Mouse (Mus musculus): Measurements from ENCODE around the gene Bicral.

Gene Bicral

DNA sequence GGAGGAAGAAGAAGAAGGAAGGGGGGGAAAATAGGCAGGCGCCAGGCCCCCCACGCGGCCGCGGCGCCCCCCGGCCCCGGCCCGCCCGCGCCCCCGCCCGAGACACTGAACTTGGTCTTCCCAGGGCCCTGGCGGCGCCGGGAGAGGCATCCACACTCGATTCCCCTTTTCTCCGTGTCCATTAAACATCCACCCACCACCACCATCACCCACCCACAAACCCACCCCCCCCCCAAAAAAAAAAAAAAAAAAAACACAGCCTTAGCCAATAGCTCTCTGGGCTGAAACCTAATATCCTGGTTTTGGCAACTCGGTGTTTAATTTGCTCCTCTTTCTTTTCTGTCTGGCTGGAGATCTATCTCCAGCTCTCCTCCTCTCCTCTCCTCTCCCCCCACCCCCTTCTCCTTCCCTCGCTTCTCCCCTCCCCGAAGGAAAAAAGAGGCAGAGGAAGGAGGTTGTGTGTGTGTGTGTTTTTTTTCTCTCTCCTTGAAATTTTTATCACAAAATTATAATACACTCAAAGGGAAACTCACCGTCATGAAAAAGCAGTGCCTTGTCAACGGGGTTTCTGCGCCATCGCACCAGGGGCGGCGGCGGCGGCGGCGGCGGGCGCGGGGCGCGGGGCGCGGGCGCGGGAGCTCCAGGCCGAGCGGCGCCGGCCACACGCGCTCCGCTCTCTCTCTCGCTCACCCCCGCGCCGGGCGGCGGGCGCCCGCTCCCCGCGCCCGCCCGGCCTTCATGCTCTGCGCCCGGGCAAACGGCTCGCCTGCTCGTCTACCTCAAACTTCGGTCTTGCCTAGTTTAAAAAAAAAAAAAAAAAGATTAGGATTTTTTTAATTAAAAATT is at the start of gene Bicral:
TSS of gene Bicral (minus strand) at position 580 of the 846 bp plus-strand sequence.
- peak; percentile 74 for DNase-seq

DNA sequence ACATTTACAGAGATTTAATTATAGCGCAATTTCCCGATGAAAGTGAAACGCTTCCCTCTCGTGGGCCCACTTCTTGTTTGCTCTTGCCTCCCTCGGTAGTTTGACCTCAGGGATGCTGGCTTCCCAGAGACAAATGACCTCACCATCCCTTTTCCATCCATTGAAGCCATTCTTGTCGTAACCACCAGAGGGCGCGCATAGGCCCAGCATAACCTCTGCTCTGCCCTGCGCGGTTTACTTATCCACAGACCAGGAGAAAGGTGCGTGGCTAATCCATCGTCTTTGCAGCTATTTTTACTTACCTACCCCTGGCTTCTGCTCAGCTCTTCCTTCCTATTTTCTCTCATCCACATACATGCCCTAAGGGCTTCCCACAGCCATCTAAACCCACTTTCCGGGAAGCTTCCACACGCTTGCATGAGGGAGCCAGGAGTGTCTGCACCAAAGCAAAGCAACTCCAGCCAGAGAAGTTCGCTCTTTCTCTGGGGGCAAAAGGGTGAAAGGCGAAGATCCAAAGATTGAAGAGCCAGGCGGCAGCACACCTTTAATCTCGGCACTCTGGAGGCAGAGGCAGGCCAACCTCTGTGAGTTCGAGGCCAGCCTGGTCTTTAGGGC is 45.7 kb upstream of the Bicral start:
- DNase-seq: peak; percentile 84

DNA sequence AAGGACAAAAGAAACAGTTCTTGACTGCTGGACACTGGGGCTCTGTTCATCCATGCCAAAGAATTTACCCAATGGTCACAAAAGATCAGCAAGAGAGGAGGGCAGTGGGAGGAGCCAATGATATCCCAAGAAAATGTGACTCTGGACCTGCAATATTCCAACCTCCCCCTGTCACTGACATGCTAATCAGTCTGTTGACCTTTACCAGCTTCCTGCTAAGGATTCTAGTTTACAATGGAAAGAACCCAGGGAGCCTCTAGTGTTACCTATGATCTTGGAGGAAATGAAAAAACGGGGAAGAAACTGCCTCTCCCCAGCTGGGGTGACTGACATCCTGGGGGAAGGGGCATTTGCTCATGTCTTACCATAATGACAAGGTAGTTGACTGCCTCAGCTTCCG is 42.7 kb upstream of the Bicral start:
- DNase-seq: no peak

DNA sequence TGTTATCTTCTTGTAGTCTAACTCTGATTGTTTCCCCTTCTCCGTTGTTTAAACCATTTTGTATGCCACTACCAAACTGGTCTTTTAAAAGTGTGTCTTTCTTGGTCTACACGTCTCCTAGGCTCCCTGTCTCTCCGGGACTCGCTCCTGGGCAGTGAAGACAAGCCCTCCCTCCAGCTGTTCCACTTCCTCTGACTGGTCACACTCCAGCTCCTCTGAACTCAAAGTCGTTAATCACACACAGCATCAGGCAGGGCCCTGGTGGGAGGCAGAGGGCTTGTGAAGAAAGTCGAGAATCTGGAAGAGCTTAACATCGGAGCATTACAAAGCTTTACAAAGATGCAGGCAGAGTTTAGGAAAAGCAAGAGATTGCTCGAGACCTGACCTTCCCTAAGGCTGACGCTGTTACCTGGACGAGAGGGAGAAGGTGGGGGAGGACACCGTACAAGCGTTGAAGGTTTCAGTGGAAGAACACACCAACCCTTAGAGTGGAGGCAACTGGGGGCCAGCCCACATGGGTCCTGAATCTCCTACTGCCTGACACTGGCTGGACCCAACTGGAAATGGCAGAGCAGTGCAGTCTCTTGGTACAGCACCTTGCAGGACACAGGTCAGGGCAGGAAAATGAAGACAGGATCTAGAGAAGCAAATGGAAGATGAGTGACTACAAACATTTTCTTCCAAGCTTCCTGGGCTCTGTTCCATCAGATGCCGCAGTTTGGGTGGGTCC is 39.1 kb upstream of the Bicral start:
- no peak for DNase-seq

DNA sequence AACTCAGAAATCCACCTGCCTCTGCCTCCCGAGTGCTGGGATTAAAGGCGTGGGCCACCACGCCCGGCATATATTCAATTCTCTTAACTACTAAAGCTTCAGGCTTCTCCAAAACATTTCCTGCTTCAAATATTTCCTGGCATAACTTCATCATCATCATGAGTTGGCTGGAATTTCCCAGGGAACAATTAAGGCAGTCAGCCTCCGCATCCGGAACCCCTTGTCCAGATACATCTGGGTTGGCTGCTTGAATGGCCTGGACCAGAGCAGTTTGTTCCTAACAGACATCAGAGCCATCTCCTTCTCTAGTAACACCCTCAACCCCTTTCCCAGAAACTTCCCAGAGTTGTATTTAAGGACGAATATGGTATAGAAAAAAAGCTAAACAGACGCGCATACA is 37.1 kb upstream of the Bicral start:
- DNase-seq: no peak

DNA sequence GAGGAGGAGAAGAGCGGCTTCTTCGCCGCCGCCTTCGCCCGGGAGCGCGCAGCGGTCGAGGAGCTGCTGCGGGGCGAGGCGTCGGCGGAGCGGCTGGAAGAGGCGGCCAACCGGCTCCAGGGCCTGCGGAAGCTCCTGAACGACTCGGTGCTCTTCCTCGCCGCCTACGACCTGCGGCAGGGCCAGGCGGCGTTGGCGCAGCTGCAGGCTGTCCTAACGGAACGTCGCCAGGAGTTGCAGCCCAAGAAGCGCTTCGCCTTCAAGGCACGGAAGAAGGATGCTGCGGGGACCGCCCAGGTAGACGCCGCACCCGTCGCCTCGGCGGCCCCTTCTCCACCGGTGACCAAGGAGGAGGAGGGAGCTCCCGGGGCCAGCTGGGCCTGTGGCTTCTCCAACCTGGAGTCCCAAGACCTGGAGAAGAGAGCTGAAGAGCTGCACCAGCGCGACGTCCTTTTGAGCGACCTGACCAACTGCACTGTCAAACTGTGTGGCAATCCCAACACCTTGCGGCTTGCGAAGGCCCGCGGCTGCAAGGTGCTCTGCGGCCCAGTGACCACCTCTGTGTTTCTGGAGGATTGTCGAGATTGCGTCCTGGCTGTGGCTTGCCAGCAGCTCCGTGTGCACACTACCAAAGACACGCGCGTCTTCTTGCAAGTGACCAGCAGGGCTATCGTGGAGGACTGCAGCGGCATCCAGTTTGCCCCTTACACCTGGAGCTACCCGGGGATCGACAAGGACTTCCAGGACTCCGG is 32.7 kb upstream of the Bicral start:
- peak; percentile 64 for DNase-seq

DNA sequence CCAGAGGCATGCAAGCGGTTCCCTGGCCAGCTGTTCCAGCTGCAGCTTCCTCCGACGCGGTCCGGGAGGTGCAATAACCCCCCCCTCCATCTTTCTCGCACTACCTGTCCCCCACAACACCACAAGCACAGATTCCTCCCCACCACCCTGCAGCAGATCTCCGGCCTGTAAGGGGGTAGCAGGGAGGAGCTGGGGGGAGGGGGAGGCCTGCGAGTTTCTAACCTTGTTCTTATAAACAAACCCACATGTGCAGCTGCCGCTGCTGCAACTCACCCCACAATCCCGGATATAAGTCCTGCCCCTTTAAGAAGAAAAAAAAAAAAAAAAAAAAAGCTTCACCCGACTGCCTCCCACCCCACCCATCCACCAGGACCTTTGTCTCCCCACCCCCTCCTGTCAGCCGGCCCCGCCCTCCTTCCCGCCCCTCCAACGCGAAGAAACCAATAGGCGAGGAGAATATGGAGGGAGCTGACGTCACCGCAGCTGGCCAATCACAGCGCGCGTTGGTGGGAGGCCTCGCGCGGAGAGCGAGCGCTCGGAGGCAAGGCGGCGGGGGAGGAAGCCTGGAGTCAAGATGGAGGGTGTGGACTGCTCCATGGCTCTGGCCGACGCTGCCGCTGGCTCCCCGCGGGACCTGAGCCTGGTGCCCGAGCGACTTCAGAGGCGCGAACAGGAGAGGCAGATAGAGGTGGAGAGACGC is 32.0 kb upstream of the Bicral start, which contains the start of gene Tbcc:
TSS of gene Tbcc (plus strand) at position 569 of the 700 bp plus-strand sequence.
- DNase-seq: peak; percentile 94

DNA sequence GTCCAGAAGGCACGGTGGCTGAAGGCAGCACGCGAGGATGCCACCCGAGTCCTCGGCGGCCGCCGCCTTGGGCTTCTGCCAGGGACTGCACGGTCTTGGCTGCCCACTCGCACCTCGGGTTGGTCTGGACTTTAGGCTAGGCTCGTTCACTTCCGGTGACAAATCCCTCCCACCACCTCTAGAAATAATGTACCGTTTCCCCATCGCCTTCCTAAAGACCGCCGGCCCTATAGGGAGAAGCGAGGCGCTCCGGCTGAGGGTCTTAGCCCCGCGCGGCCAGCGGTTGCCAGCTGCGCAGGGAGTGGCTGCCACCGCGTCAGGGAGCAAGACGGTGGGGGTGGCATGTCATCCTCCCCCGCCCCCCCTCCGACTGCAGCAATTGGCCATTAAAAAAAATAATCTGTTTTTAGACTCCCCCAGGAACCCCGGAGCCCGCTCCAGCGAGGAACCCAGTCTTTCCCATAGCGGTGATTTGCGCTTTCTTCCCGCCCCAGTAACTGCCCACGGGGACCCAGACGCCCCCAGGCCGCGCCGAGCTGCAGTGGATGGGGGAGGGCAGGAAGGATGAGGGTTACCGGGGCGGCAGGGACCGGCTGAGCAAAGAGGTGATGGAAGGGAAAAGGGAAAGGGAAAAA is 31.3 kb upstream of the Bicral start:
- peak; percentile 86 for DNase-seq

DNA sequence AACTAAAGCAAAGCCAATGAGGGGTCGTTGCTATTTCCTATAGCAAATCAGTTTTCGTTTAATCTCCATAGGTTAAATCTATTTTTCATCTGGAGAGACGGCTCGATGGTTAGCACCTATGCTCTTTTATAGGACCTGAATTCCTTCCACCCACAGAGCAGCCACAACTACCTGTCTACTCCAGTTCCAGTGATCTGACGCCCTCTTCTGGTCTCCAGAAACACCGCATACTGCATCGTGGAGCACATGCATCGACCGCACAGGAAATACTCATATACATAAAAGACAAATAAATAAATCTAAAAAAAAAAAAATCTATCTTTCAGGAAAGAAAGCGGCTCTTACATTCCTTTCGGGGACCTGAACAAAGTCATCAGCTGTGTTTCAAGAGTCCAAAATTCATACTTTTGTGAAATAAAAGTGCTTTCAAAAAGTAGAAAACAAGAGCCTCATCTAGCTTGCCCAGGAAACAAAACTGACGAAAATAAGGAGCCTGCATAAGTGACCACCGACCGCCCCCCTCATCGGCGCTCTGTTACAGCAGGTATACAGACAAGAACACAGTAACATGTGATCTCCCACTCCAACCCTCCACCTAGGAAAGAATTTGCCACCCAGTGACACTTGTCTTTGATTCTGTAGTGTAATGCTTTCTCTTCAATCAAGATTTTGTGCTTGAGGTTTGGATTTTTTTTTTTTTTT is 30.4 kb upstream of the Bicral start:
- DNase-seq: peak; percentile 56

DNA sequence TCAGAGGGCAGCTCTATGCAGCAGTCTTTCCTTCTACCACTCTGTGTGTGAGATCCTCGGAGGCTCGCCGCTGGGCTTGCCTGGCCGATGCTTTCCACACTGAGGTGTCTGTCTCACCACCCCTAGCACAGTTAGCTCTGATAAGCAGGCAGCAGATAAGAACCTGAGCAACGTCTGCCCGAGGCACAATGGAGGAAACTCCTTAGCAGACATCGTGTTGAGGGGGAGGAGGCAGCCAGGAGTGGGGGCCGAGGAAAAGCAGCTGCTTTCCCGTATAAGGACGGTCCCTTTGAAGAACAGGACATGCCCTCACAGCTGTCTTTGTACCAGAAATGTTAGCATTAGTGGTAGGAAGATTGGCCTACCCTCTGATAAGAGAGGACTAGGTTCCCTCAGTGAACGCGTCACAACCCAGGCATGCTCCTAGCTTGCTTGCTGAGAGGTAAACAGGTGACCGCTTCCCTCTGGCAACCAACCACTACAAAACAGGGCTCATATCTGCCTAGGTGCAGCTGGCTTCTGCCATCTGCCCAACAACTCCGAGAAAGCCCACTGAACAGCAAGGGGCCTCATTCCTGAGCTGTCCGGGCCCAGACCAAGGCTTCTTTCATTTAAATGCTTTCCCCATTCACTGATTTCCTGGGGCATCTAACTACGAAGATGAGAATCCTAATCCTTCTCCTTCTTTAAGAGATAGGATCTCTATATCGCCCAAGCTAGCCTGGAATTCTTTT is 27.8 kb upstream of the Bicral start:
- DNase-seq: no peak

DNA sequence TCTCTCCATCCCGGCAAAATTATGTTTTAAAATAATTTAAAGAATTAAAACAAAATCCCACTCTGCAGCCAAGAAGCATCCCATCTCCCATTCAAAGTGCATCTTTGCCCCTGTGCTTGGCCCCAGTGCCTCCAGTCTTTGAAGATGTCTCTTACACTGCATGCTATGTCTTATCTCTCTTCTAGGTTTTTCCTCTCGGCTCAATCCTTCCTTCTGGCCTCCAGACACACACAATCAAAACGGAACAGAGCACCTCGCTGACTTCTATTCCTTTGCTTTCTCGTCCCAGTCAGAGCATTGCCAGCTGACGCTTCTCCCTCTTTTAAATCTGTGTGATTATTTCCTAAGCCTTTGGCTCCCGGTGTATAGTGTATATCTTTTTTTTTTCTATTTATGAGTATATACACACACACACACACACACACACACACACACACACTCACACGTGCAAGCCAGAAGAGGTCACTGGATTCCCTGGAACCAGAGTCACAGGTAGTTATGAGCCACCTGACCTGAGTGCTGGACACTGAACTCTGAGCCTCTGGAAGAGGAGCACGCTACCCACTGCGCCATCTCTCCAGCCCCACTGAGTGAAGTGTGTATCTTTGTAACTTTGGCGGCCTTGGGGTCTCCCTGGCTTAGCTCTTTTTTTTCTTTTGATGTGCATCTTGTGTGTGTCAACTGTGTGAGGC is 27.1 kb upstream of the Bicral start:
- no peak for DNase-seq

DNA sequence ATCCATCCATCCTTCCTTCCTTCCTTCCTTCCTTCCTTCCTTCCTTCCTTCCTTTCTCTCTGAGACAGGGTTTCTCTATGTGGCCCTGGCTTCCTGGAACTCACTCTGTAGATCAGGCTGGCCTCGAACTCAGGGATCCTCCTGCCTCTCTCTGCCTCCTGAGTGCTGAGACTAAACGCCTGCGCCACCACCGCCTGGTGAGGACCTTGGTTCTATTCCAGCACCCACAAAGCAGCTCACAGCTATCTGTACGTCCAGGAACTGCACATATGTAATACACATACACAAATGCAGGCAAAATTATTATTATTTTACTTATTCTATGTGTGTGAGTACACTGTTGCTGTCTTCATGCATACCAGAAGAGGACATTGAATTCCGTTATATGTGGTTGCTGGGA is 26.5 kb upstream of the Bicral start:
- no peak for DNase-seq

DNA sequence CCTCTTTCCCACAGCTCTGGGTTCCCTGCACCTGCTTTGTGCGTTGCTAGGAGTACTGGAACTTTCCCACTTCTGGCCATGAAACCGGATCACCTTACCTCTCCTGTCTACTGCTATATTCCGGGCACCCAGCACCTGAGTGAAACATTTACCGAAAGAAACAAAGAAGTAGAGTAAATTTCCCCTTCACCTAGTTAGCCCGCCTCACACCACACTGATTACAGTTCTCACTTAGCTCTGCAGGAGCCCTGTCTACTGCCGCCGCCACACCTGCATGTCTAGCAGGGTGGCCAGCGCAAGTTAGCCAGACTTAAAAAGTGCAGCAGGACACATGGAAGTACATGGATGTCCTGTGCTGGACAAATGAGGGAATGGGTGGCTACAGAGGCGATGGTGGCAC is 24.8 kb upstream of the Bicral start:
- DNase-seq: no peak

DNA sequence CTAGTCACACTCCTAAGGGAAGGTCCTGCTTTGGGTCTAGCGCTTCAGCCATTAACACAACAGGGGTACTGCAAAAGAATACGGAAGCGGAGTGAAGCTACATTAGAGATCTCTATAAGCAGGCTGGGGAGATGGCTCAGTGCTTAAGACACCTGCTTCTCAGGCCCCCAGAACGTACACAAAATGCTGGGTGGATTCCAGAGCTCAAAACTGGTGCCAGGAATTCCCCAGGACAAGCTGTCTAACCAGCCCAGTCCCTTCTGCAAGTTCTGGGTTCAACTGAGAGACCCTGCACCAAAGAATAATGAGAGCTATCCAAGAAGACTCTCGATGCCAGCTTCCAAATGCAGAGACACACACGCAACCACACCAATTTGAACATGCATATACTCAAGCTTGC is 23.4 kb upstream of the Bicral start:
- DNase-seq: no peak

DNA sequence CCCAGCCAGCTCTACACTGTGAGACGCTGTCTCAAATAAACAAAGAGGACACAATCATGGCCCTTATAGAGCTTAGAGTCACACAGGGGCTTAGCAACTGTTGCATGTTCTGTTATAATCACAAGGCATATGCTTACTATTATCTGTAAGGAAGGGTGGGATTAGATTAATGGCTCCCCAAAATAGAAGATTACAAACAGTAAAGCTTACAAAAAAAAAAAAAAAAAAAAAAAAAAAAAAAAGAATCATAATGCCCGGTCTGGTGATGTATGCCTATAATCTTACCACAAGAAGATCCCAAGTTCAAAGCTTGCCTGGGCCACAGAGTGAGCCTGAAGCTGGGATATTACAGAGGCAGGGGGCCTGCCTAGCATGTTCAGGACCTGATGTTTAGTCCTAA is 22.0 kb upstream of the Bicral start:
- no peak for DNase-seq

DNA sequence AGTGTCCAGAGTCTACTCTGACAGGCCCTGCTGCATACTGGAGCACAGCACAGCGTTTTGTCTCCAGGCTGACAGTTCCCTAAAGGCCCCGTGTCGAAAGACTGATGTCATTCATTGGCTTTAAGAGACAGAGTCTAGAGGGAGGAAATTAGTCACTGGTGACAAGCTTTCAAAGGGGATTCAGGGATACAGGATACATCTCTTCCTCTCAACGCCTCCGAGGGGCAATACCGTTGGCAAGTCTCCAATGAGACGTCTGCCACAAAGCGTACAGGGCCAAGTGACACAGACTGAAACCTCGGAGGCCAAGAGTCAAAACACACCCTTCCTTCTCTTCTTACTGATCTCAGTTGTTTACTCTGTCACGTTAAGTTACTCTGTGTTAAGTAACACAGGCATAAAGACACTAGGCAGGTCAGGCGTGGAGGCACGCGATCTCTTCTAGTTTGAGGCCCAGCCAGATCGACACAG is 21.6 kb upstream of the Bicral start:
- no peak for DNase-seq

DNA sequence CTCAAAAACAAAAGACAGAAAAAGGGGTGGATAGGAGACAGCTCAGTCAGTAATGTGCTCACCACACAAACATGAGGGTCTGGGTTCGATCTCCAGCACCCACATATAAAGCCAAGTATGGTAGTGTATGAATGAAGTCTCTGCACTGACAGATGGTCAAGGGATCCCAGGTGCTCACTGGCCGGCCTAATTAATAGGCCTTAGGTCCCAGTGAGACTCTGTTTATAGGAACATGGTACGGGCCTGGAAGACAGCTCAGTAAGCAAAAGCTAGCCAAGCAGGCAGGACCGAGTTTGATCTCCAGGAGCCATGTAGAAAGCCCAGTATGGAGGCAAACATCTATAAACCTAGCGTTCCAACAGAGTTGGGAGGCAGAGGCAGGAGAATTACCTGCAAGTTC is 18.8 kb upstream of the Bicral start:
- no peak for DNase-seq

DNA sequence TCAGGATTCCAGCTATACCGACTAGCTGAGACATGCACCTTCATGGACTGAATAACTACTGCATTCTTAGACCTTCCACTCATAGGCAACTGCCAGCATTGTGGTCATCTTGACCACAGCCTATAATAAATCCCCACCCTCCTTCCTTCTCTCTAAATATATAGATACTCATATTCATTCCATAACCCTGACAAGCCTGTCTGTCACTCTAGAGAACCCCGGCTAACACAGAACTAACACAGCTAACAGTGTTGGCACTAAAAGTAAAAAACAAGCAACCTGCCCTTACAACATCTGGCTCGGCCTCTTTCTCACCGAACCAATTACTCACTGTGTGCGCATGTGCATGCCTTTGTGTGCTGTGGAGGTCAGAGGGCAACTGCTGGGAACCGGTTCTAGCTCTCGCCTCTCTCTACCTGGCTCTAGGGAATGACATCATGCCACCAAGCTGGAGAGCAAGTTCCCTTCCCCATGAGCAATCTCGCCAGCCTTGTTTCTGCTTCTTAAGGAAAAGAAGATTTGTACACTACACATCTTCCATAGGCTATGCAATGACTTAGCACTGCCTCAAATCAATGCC is 18.2 kb upstream of the Bicral start:
- DNase-seq: no peak

DNA sequence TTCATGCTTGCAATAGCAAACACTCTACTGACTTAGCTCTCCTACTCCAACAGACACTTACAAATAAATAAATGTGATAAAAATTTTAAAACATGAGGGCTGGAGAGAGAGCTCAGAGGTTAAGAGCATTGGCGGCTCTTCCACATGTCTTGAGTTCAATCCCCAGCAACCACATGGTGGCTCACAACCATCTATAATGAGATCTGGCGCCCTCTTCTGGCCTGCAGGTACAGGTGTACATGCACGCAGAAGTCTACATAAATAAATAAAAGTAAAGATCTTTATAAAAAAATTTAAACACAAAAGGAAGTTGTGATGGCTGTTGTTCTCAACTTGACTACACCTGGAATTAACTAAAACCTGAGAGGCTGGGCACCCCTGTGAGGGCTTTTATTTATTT is 17.3 kb upstream of the Bicral start:
- no peak for DNase-seq
